Mouse (Mus musculus) inflammation-experienced regulatory T-cells, adult 6 months (primary cell): Measurements from ENCODE around the gene Car11. TPM values are rescaled to one million over a fixed set of nuclear protein-coding genes. Genes with fewer than 3 reads are reported as not detected.

Experiments used
- ATAC-seq: one replicate; pipeline ENCODE4 v1.8.0; 2017
- polyA plus RNA-seq, 3 experiments: library from polyadenylated mRNA; unstranded; fragments of 100-300 nt; shearing (Covaris generic); gene quantifications; one replicate each; pipeline ENCODE4 v1.2.1; 2017

Car11 gene
- polyA plus RNA-seq, 3 experiments from 2014 or later = 1.5 TPM; not detected in 1

GRCm38 (mm10) chr7:45711316-45712021 is 11.8 kb downstream of the Car11 start:
- ATAC-seq = no peak

DNA sequence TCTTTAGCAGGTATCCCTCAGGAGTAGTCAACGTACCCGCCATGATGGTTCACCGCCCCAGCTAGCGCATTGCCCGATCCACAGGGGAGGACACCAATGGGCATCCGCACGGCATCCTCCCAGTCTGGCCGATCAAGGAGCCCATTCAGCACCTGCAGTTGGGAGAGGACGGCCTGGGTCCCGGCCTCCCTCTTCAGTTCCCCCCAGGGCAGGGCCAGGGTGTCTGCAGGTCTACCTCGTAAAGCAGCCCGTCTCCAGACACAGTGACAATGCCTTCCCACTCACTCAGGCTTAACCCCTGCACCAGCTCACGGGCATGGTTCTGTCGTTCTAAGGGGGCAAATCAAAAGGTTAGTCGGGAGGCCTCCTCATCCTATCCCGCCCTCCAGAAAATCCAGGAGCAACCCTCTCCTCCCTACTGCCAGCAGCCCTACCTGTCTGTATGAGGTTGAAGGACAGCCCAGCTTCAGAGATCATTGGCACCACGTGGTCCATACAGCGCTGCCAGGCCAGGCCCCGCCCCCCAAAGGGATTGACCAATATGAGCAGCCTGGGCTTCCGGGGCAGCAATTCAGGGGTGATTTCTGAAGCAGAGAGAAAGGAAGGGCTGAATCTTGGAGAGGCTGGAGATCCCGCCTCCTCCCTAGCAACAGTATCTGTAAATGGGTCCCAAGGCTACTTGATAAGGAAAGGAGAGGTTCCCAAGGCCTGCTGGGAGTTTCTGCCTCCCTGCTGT is 12.5 kb downstream of the Car11 start:
- ATAC-seq = no peak

DNA sequence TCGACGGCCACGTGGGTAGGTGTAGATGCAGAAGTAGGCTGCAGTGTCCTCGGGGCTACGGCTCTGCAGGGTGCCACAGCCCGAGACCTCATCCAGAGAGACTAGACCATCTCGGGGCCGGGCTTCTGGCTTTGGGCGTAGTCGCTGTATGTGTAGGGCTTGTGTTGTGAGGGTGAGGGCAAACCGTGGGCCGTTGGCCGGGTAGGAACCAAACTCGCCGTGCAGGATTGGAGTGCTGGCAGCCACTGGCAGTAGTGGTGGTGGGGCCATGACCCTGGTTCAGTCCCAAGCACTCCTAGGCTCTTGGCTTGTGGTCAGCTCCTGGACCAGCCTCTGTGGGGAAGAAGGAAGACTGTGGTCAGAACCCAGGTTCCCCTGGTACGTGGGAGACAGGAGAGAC is 13.8 kb downstream of the Car11 start:
- no peak for ATAC-seq

- ATAC-seq = no peak
Observed at GRCm38 (mm10) chr7:45713881-45714520, 14.4 kb downstream of the Car11 start.

DNA sequence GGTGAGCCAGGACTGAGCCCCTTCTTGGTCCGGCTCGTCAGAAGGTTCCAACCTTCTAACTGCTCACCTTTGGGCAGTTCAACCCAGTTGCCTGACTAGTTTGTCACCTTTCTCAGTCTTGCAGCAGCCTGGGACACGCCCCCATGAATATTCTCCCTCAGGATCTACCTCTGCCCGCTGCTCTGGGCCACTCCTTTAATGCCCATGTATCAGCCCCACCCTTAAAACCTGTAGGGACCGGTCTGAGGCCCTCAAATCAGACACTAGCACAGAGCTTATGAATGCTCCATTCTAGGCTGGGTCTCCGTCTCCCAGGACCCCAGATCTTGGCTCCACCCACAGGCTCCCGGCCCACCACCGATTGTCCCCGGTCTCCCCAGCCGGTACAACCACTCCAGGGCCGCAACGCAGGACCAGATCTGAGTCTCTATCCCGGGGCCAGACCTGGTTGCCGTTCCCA is 15.0 kb downstream of the Car11 start:
- ATAC-seq = no peak

DNA sequence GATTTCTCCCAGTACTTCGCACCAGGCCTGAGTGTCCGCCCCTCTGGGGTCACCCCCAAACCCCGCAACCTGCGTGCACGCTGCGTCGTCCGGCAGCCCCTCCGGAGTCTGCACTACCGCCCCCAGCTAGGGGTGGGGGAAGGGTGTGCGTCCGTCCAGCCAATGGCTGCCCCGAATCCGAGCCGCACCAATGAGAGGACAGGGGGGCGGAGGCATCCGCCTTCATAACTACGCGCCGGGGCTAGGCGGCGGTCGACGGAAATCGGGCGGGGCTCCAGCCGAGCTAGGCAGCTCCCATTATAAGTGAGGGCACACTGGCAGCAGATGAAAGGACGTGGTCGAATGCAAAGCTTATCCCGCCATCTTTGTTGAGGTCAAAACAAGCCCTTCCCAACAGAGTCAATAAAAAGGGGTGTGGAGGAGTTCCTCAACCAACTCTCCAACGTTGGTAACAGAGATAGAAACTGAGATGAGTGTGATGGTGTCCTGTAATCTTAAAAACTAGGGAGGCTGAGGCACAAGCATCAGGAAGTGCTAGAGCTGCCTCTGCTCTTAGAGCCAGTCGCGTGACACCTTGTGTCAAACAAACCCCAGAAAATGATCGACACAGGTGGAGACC is 15.6 kb downstream of the Car11 start, which contains the start of gene Rpl18:
Rpl18 (plus strand) TSS at position 368 of the 619 bp plus-strand sequence.
- ATAC-seq = peak; percentile 86

- no peak for ATAC-seq
Observed at GRCm38 (mm10) chr7:45715741-45716459, 16.3 kb downstream of the Car11 start.

DNA sequence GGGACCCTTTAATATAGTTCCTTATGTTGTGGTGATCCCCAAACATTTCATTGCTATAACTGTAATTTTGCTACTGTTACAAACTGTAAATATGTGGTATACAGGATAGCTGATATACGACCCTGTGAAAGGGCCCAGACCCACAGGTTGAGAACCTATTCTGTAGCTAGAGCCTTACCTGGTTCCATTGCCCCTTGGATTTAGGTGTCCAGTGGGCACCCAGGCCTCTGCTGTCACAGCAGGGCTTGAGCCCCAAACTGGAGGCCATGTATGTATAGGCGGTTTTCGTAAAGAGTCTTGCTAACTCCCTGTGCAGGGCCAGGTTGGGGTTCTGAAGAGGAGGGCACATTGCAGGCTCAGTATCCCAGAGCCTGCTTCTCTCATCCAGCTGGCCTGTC is 16.8 kb downstream of the Car11 start:
- no peak for ATAC-seq

DNA sequence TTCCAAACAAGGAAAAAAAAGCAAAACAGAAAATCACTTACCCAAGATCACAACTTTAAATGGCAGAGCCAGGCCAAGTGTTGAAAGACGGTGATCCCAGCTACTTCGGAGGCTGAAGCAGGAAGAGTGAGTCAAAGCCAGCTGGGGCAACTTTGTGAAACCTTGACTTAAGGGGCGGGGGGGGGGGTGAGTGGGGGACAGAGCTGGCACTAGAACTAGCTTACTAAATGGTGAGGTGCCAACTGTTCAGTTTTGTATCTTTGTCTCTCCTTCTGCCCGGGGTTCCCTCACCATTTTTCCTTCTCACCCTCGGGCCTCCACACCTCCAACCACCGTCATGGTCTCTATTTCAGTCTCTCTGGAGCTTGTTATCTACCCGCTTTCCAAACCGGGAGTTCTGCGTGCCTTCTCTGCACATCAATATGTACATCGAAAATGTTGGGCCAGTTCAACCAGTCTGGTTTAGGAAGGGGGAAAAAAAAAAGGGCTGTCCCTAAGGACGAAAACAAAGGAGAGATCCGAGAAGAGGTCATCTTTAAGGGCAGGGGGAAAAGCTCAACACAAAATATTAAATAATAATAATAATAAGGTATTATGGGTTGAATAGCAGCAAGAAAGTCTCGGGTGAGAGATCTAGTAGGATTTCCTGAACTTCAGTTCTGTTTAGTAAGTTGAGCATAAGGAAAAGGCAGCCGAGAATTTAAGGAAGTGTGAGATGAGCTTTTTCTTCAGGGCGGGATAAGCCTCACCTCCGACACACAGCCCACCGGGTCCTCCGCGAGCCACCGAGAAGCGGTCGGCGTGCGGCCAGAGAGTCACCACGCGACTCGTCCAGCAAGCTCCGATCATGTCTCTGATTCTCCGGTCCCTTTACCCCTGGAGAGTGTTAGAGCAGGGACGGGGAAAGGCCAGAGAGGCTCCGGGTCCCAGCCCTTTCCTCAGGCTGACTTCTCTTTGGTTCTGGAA is 17.6 kb downstream of the Car11 start:
- no peak for ATAC-seq

DNA sequence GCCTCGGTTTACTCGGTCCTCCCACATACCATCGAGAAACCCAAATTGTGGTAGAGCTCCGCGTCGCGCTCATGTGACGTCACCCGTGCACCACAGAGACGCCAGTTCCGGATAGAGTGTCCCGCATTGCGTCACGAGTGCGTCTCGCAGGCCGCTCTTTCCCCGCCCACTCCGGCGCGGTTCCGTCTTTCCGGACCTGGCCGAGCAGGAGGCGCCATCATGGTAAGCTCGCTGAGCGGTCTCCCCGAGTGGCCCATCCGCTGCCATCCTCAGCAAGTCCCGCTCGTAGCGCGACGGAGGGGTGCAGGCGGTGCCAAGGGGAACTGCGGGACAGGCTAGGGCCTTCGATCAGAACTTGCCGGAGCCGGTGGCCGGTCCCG is 18.3 kb downstream of the Car11 start, which contains the start of gene Sphk2:
Sphk2 (minus strand) TSS at position 85 of the 380 bp plus-strand sequence.
- peak; percentile 73 for ATAC-seq

DNA sequence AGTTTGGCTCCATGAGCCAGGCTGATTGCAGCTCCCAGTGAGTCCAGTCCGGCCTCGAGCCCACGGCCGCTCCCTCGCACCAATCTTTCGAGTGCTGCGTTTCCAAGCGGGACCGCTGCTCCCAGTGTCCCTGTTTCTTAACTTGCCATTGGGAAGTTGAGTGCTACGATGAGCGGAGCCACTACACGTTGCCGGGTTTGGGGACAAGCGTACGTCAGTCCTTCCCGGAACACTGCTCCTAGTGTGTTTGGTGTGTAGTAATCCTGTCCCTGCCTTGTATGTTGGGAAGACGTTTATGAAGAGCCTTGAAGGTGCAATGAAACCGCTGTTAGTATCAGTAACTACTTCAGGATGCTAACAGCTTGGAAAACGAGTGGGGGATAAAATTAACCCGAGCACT is 18.7 kb downstream of the Car11 start:
- peak; percentile 1 for ATAC-seq

DNA sequence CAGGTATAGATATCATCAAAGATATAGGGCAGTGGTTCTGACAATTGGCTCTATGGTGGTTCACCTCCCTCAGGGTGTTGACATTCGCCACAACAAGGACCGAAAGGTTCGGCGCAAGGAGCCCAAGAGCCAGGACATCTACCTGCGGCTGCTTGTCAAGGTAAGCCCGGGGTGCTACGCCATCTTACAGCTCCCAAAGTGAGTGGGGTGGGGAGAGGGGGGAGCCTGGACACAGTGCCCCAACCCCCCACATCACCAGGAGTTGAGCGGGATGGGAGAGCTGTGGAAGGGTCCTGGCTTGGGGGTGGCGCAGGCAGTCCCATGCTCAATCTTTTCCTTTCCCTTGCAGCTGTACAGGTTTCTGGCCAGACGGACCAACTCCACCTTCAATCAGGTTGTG is 19.5 kb downstream of the Car11 start:
- no peak for ATAC-seq

DNA sequence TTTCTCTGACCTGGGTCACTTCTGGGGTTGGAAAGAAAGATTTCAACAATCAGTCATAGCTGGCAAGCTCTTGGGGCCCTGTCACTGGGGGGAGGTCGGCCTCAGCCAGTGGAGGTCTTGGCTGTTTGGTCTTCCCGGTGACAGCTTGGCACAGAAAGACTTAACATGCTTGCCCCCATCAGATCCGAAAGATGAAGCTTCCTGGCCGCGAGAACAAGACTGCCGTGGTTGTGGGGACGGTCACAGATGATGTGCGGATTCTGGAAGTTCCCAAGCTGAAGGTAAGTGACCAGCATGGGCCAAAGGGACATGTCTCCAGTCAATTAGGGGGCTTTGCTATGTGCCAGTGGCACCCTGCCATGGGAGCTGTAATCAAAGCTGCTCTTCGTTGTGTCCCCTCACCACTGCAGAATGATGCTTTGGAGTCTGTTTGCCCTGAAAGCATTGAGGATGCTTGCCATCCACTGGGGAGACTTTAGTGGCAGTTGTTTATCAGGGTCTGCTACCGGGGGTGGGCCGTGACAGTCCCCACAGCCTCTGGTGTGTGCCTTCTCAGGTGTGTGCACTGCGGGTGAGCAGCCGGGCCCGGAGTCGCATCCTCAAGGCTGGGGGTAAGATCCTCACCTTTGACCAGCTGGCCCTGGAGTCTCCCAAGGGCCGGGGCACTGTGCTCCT is 20.2 kb downstream of the Car11 start:
- ATAC-seq = no peak

DNA sequence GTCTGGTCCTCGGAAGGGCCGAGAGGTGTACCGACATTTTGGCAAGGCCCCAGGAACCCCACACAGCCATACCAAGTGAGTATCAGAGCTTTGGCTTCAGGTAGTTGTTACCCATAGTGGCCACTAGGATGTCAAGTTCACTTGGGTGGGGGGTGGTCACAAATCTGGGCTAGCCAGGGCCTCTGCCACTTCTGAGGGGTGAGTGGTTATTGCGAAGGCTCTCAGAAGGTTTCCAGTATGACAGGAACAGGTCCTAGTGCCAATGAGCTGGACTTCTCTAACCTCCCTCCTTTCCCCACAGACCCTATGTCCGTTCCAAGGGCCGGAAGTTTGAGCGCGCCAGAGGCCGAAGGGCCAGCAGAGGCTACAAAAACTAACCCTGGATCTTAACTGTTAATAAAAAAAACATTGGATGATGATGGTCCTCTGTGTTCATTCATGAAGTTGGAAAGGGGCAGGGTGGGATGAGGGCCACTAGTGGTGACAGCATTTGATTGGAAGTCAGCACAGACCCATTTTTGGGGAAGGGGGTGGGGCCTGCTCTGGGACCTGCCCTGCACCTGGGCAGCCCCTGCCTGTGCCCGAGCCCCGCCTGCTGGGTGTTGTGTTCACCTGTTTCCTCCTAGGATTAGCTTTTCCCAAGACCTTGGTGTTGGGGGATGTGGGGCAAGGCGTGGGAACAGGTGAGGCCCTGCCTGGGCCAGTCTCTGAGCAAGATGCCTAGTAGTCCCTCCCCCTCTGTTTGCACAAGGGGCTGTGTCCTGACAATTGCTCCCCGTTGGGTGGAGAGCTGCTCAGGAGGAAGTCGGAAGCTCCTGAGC is 21.0 kb downstream of the Car11 start, which contains the start of gene Fam83e:
Fam83e (plus strand) TSS at position 800 of the 821 bp plus-strand sequence.
- ATAC-seq = no peak

- no peak for ATAC-seq
Observed at GRCm38 (mm10) chr7:45721234-45721571, 21.6 kb downstream of the Car11 start.

- ATAC-seq = no peak
Observed at GRCm38 (mm10) chr7:45721642-45722347, 22.2 kb downstream of the Car11 start.

DNA sequence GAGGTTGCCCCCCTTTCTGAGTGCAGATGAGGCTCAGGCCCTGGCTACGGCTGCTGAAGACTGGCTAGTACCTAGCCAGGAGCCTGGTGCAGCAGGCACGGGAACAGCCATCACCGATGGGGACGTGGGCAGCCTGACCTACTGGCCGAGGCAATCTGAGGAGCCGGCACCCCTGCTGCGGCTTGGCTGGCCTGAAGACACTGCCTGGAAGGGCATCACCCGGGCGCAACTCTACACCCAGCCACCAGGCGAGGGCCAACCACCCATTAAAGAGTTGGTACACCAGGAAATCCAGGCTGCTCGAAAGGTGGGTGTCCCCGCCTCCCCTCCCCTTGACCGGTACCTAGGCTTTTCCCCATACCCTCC is 22.7 kb downstream of the Car11 start:
- no peak for ATAC-seq

DNA sequence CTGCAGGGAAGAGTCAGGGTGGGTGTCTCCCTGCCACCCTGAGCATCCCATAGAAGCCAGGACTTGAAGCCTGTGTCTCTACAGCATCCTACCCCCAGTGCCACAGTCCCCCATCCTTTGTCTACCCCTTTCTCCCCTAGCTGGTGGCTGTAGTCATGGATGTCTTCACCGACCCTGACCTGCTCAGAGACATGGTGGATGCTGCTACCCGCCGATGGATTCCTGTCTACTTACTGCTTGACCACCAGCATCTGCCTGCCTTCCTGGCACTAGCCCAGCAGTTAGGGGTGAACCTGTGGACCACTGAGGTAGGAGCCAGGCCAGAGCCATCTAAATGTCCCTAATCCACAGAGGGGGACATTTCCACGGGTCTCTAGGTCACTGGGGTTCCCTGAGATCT is 23.7 kb downstream of the Car11 start:
- ATAC-seq = no peak

DNA sequence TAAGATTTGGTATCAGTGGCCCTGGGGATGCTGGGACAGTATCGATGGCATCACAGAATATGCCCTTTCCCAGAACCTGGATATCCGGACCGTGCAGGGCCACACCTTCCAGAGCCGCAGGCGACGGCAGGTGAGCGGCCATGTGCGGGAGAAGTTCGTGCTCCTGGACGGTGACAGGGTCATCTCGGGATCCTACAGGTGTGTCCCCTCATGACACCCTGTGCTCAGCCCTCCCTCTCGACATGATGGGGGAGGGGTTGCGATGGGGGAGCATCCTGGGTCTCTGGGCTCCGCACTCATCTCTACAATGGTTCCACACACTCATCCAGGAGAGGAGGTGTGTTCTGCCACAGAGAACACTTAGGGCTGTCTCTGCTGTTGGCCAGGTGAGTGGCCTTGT is 24.1 kb downstream of the Car11 start:
- ATAC-seq = no peak
